Mouse (Mus musculus) midbrain, embryonic 15.5 days (tissue): ENCODE data around the gene Nsf. TPM values are rescaled to one million over a fixed set of nuclear protein-coding genes. Genes with fewer than 3 reads are reported as not detected.

ENCODE experiments used
- ATAC-seq: fragments of 200-750 bp; cut with Nextera tagmentation; replicated peaks from 2 replicates; pipeline ENCODE4 v1.8.0; 2017; ENCODE audit warnings: moderate TSS enrichment
- H3K27ac ChIP-seq: fragments of 300-500 bp; sonication (generic); 2 replicates; pipeline ENCODE4 v1.5.1; 2015; ENCODE audit warnings: mild to moderate bottlenecking, inconsistent platforms
- H3K27me3 ChIP-seq: fragments of 300-500 bp; sonication (generic); replicated peaks from 2 replicates; pipeline ENCODE4 v1.6.1; 2015; ENCODE audit warnings: inconsistent platforms
- H3K36me3 ChIP-seq: fragments of 300-500 bp; sonication (generic); replicated peaks from 2 replicates; pipeline ENCODE4 v1.6.1; 2015; ENCODE audit warnings: inconsistent platforms
- H3K4me1 ChIP-seq: fragments of 300-500 bp; sonication (generic); 2 replicates; pipeline ENCODE4 v1.6.1; 2015; ENCODE audit warnings: inconsistent platforms
- H3K4me2 ChIP-seq: fragments of 300-500 bp; sonication (generic); 2 replicates; pipeline ENCODE4 v1.6.1; 2015; ENCODE audit warnings: inconsistent platforms, mild to moderate bottlenecking, moderate library complexity
- H3K4me3 ChIP-seq: fragments of 300-500 bp; sonication (generic); 2 replicates; pipeline ENCODE4 v1.5.1; 2015; ENCODE audit warnings: mild to moderate bottlenecking, inconsistent platforms
- H3K9ac ChIP-seq: fragments of 300-500 bp; sonication (generic); 2 replicates; pipeline ENCODE4 v1.6.1; 2015; ENCODE audit warnings: mild to moderate bottlenecking, inconsistent platforms
- H3K9me3 ChIP-seq: fragments of 300-500 bp; sonication (generic); 2 replicates; pipeline ENCODE4 v1.6.1; 2016; ENCODE audit warnings: inconsistent platforms
- WGBS: fragments of 180-500 bp; shearing (Covaris S2); methylation state at CpG from one replicate; pipeline ENCODE4 v1.1.7; 2015; ENCODE audit warnings: mixed read lengths; 5-methylcytosine and 5-hydroxymethylcytosine counted together
- polyA plus RNA-seq: library from polyadenylated mRNA; unstranded; fragments of >200 nt; fragmentation: Nextera tagmentation; extraction: Ambion mirVana; gene quantifications from 2 replicates; pipeline ENCODE4 v1.2.1, GENCODE M21; 2015

Gene Nsf
- polyA plus RNA-seq, 1 experiment from 2014 or later, result 203 TPM

GRCm38 (mm10) chr11:103815986-103816385 lies 137.9 kb downstream of the Nsf start:
- H3K9ac ChIP-seq, result no peak overlapping the region
- ATAC-seq, result no peak
- 61% methylated on average over 13 of the region's 13 CpGs for WGBS
- H3K27me3 ChIP-seq, result peaks cover 12% of the 10 kb centered on the region
- H3K4me2 ChIP-seq, result no peak overlapping the region
- H3K27ac ChIP-seq, result no peak overlapping the region
- no peak overlapping the region for H3K4me3 ChIP-seq
- H3K4me1 ChIP-seq, result peaks cover 14% of the 10 kb centered on the region
- no peaks in the 10 kb centered on the region for H3K9me3 ChIP-seq
- peaks cover 6% of the 10 kb centered on the region; the same call in 1 of the 2 replicates for H3K36me3 ChIP-seq

- ATAC-seq, result no peak
- Histone ChIP-seq H3K9ac (no peak overlapping the region), H3K4me1 (peaks cover 23% of the 10 kb centered on the region), H3K4me2 (no peak overlapping the region), H3K9me3 (no peaks in the 10 kb centered on the region), H3K4me3 (no peak overlapping the region), H3K27ac (no peak overlapping the region), H3K27me3 (peaks cover 12% of the 10 kb centered on the region), H3K36me3 (peaks cover 6% of the 10 kb centered on the region; the same call in 1 of the 2 replicates)
- 53% methylated on average over 3 of the region's 3 CpGs for WGBS
These were observed 139.0 kb downstream of the Nsf start for GRCm38 (mm10) chr11:103814808-103815207.

GRCm38 (mm10) chr11:103811246-103811645 lies 142.6 kb downstream of the Nsf start:
- Histone ChIP-seq H3K4me1 (peaks cover 45% of the 10 kb centered on the region), H3K9me3 (no peaks in the 10 kb centered on the region), H3K9ac (no peak overlapping the region), H3K4me2 (peak overlapping the region; percentile 82), H3K27me3 (peaks cover 12% of the 10 kb centered on the region), H3K27ac (peak overlapping the region; percentile 34; the same call in 1 of the 2 replicates), H3K4me3 (no peak overlapping the region), H3K36me3 (no peaks in the 10 kb centered on the region)
- ATAC-seq, result no peak
- 51% methylated on average over 25 of the region's 25 CpGs for WGBS

- Histone ChIP-seq H3K4me3 (peak overlapping the region; percentile 44), H3K4me1 (peaks cover 43% of the 10 kb centered on the region), H3K9me3 (no peaks in the 10 kb centered on the region), H3K4me2 (peak overlapping the region; percentile 82), H3K27me3 (peaks cover 12% of the 10 kb centered on the region), H3K27ac (peak overlapping the region; percentile 76), H3K9ac (peak overlapping the region; percentile 68), H3K36me3 (no peaks in the 10 kb centered on the region)
- ATAC-seq, result no peak
- 10% methylated on average over 12 of the region's 12 CpGs for WGBS
These were observed 143.2 kb downstream of the Nsf start for GRCm38 (mm10) chr11:103810631-103811030.

- Histone ChIP-seq H3K27me3 (peaks cover 12% of the 10 kb centered on the region), H3K9me3 (no peaks in the 10 kb centered on the region), H3K4me2 (peak overlapping the region; percentile 82), H3K36me3 (no peaks in the 10 kb centered on the region), H3K4me1 (peaks cover 39% of the 10 kb centered on the region), H3K27ac (peak overlapping the region; percentile 76), H3K4me3 (peak overlapping the region; percentile 44), H3K9ac (peak overlapping the region; percentile 68)
- WGBS, result under 1% methylated on average over 60 of the region's 107 CpGs
- peak; percentile 43 for ATAC-seq
These were observed 144.0 kb downstream of the Nsf start for GRCm38 (mm10) chr11:103809611-103810598.

GRCm38 (mm10) chr11:103808771-103809610 lies 144.9 kb downstream of the Nsf start:
- peak overlapping the region; percentile 76 for H3K27ac ChIP-seq
- H3K9ac ChIP-seq, result peak overlapping the region; percentile 68
- H3K36me3 ChIP-seq, result no peaks in the 10 kb centered on the region
- no peaks in the 10 kb centered on the region for H3K9me3 ChIP-seq
- peaks cover 37% of the 10 kb centered on the region for H3K4me1 ChIP-seq
- ATAC-seq, result no peak
- H3K27me3 ChIP-seq, result peaks cover 12% of the 10 kb centered on the region
- H3K4me3 ChIP-seq, result peak overlapping the region; percentile 44
- H3K4me2 ChIP-seq, result peak overlapping the region; percentile 82
- WGBS, result 8% methylated on average over 29 of the region's 29 CpGs

GRCm38 (mm10) chr11:103807966-103808365 lies 145.9 kb downstream of the Nsf start:
- H3K4me1 ChIP-seq, result peaks cover 37% of the 10 kb centered on the region
- WGBS, result 40% methylated on average over 12 of the region's 12 CpGs
- ATAC-seq, result peak; percentile 43
- H3K4me2 ChIP-seq, result peak overlapping the region; percentile 82
- H3K4me3 ChIP-seq, result peak overlapping the region; percentile 44
- no peaks in the 10 kb centered on the region for H3K9me3 ChIP-seq
- H3K27ac ChIP-seq, result peak overlapping the region; percentile 76
- H3K27me3 ChIP-seq, result peaks cover 12% of the 10 kb centered on the region
- no peak overlapping the region for H3K9ac ChIP-seq
- no peaks in the 10 kb centered on the region for H3K36me3 ChIP-seq

GRCm38 (mm10) chr11:103804804-103805203 lies 149.1 kb downstream of the Nsf start:
- 70% methylated on average over 4 of the region's 4 CpGs for WGBS

GRCm38 (mm10) chr11:103804126-103804525 lies 149.7 kb downstream of the Nsf start:
- Histone ChIP-seq H3K4me1 (peaks cover 16% of the 10 kb centered on the region), H3K9me3 (no peaks in the 10 kb centered on the region), H3K4me2 (no peak overlapping the region), H3K4me3 (no peak overlapping the region), H3K27me3 (no peaks in the 10 kb centered on the region), H3K36me3 (no peaks in the 10 kb centered on the region), H3K9ac (no peak overlapping the region), H3K27ac (no peak overlapping the region)
- WGBS, result 89% methylated on average over 11 of the region's 11 CpGs
- no peak for ATAC-seq

More at GRCm38 (mm10) chr11:103804804-103805203, 149.1 kb downstream of the Nsf start:
- ATAC-seq, result no peak
- Histone ChIP-seq H3K27me3 (no peaks in the 10 kb centered on the region), H3K4me1 (peaks cover 23% of the 10 kb centered on the region), H3K36me3 (no peaks in the 10 kb centered on the region), H3K4me2 (no peak overlapping the region), H3K4me3 (no peak overlapping the region), H3K27ac (no peak overlapping the region), H3K9me3 (no peaks in the 10 kb centered on the region), H3K9ac (no peak overlapping the region)

- H3K4me1 ChIP-seq, result no peaks in the 10 kb centered on the region
- H3K9me3 ChIP-seq, result no peaks in the 10 kb centered on the region
- H3K27me3 ChIP-seq, result no peaks in the 10 kb centered on the region
- no peak overlapping the region for H3K9ac ChIP-seq
- no peaks in the 10 kb centered on the region for H3K36me3 ChIP-seq
- 79% methylated on average over 9 of the region's 9 CpGs for WGBS
- H3K4me3 ChIP-seq, result no peak overlapping the region
- no peak for ATAC-seq
- H3K27ac ChIP-seq, result no peak overlapping the region
- no peak overlapping the region for H3K4me2 ChIP-seq
These were observed 152.7 kb downstream of the Nsf start for GRCm38 (mm10) chr11:103801128-103801527.

- Histone ChIP-seq H3K9me3 (no peaks in the 10 kb centered on the region), H3K9ac (no peak overlapping the region), H3K4me2 (no peak overlapping the region), H3K27ac (no peak overlapping the region), H3K27me3 (0 out of 2 replicates have a peak, but pooled peaks cover 7% of the 10 kb centered on the region), H3K4me3 (no peak overlapping the region), H3K36me3 (no peaks in the 10 kb centered on the region), H3K4me1 (peaks cover 3% of the 10 kb centered on the region; the same call in 1 of the 2 replicates)
- ATAC-seq, result no peak
- WGBS, result 75% methylated on average over 5 of the region's 5 CpGs
These were observed 163.9 kb downstream of the Nsf start for GRCm38 (mm10) chr11:103789951-103790350.

GRCm38 (mm10) chr11:103780152-103780551 lies 173.7 kb downstream of the Nsf start:
- WGBS, result 72% methylated on average over 9 of the region's 9 CpGs
- ATAC-seq, result no peak
- Histone ChIP-seq H3K4me2 (no peak overlapping the region), H3K4me3 (no peak overlapping the region), H3K9me3 (no peaks in the 10 kb centered on the region), H3K27ac (no peak overlapping the region), H3K27me3 (peaks cover 13% of the 10 kb centered on the region), H3K36me3 (no peaks in the 10 kb centered on the region), H3K9ac (no peak overlapping the region), H3K4me1 (peaks cover 19% of the 10 kb centered on the region; the same call in 1 of the 2 replicates)
